Mouse (Mus musculus) forebrain, embryonic 12.5 days (tissue): ENCODE data around the gene Mov10l1. TPM values are rescaled to one million over a fixed set of nuclear protein-coding genes. Genes with fewer than 3 reads are reported as not detected.

Experiments
- ATAC-seq: fragments of 200-750 bp; cut with Nextera tagmentation; 2 replicates; pipeline ENCODE4 v1.8.0; 2017; ENCODE audit warnings: moderate TSS enrichment; ENCODE audit not compliant: low FRiP score
- H3K27ac ChIP-seq: fragments of 300-500 bp; sonication (generic); 2 replicates; pipeline ENCODE4 v1.5.1; 2016; ENCODE audit warnings: mild to moderate bottlenecking
- H3K27me3 ChIP-seq: fragments of 300-500 bp; sonication (generic); 2 replicates; pipeline ENCODE4 v1.6.1; 2016; ENCODE audit warnings: mild to moderate bottlenecking
- H3K36me3 ChIP-seq: fragments of 300-500 bp; sonication (generic); replicated peaks from 2 replicates; pipeline ENCODE4 v1.6.1; 2016; ENCODE audit warnings: mild to moderate bottlenecking
- H3K4me1 ChIP-seq: fragments of 300-500 bp; sonication (generic); 2 replicates; pipeline ENCODE4 v1.6.1; 2016
- H3K4me2 ChIP-seq: fragments of 300-500 bp; sonication (generic); 2 replicates; pipeline ENCODE4 v1.6.1; 2016; ENCODE audit warnings: mild to moderate bottlenecking, moderate library complexity
- H3K4me3 ChIP-seq: fragments of 300-500 bp; sonication (generic); replicated peaks from 2 replicates; pipeline ENCODE4 v1.5.1; 2016; ENCODE audit warnings: mild to moderate bottlenecking
- H3K9ac ChIP-seq: fragments of 300-500 bp; sonication (generic); 2 replicates; pipeline ENCODE4 v1.6.1; 2016; ENCODE audit warnings: mild to moderate bottlenecking
- H3K9me3 ChIP-seq: fragments of 300-500 bp; sonication (generic); 2 replicates; pipeline ENCODE4 v1.6.1; 2016
- WGBS: fragments of 180-500 bp; shearing (Covaris S2); methylation state at CpG from one replicate; pipeline ENCODE4 v1.1.7; 2016; 5-methylcytosine and 5-hydroxymethylcytosine counted together
- polyA plus RNA-seq: library from polyadenylated mRNA; unstranded; fragments of >200 nt; fragmentation: Nextera tagmentation; extraction: Ambion mirVana; gene quantifications from 2 replicates; pipeline ENCODE4 v1.2.1, GENCODE M21; 2016

The Mov10l1 gene
- polyA plus RNA-seq, 1 experiment from 2014 or later, result not detected

GRCm38 (mm10) chr15:88972300-88972699 is 10.4 kb upstream of the Mov10l1 start:
- H3K27ac ChIP-seq, result no peak overlapping the region
- H3K4me1 ChIP-seq, result peaks cover 10% of the 10 kb centered on the region; the same call in 1 of the 2 replicates
- no peak for ATAC-seq
- no peaks in the 10 kb centered on the region for H3K9me3 ChIP-seq
- H3K9ac ChIP-seq, result no peak overlapping the region
- 95% methylated on average over 4 of the region's 4 CpGs for WGBS
- no peak overlapping the region for H3K4me3 ChIP-seq
- H3K36me3 ChIP-seq, result peaks cover 18% of the 10 kb centered on the region
- H3K27me3 ChIP-seq, result no peaks in the 10 kb centered on the region
- H3K4me2 ChIP-seq, result no peak overlapping the region

- Histone ChIP-seq H3K4me1 (peaks cover 30% of the 10 kb centered on the region), H3K9me3 (no peaks in the 10 kb centered on the region; the same call in 1 of the 2 replicates), H3K27me3 (no peaks in the 10 kb centered on the region), H3K27ac (peak within 1 kb of the TSS; percentile 91), H3K36me3 (peaks cover 6% of the 10 kb centered on the region; the same call in 1 of the 2 replicates), H3K4me3 (peak within 1 kb of the TSS; percentile 20), H3K9ac (peak within 1 kb of the TSS; percentile 9; the same call in 1 of the 2 replicates), H3K4me2 (peak within 1 kb of the TSS; percentile 42)
- WGBS, result 8% methylated on average over 10 of the region's 10 CpGs
- peak; percentile 92 for ATAC-seq
Observed at GRCm38 (mm10) chr15:88978281-88979137, 4.2 kb upstream of the Mov10l1 start, which contains the start of gene Mlc1. Gene Mlc1, minus strand, starts transcription at chr15:88979007.

- WGBS, result 10% methylated on average over 3 of the region's 3 CpGs
- H3K9ac ChIP-seq, result no peak overlapping the region
- peaks cover 3% of the 10 kb centered on the region; the same call in 1 of the 2 replicates for H3K36me3 ChIP-seq
- H3K27me3 ChIP-seq, result no peaks in the 10 kb centered on the region
- peaks cover 30% of the 10 kb centered on the region for H3K4me1 ChIP-seq
- peak overlapping the region; percentile 91 for H3K27ac ChIP-seq
- H3K4me3 ChIP-seq, result no peak overlapping the region
- no peak overlapping the region for H3K4me2 ChIP-seq
- H3K9me3 ChIP-seq, result no peaks in the 10 kb centered on the region; the same call in 1 of the 2 replicates
- ATAC-seq, result peak; percentile 86
Observed at GRCm38 (mm10) chr15:88979138-88979446, 3.6 kb upstream of the Mov10l1 start.

GRCm38 (mm10) chr15:88989236-88989635 is 6.5 kb downstream of the Mov10l1 start:
- 87% methylated on average over 2 of the region's 2 CpGs for WGBS
- no peaks in the 10 kb centered on the region for H3K27me3 ChIP-seq
- no peak overlapping the region for H3K9ac ChIP-seq
- H3K4me2 ChIP-seq, result no peak overlapping the region
- no peaks in the 10 kb centered on the region for H3K9me3 ChIP-seq
- H3K27ac ChIP-seq, result no peak overlapping the region
- H3K36me3 ChIP-seq, result no peaks in the 10 kb centered on the region
- no peak for ATAC-seq
- H3K4me3 ChIP-seq, result no peak overlapping the region
- no peaks in the 10 kb centered on the region for H3K4me1 ChIP-seq

GRCm38 (mm10) chr15:88998636-88999035 is 15.9 kb downstream of the Mov10l1 start:
- 78% methylated on average over 8 of the region's 8 CpGs for WGBS
- no peaks in the 10 kb centered on the region for H3K9me3 ChIP-seq
- H3K27me3 ChIP-seq, result no peaks in the 10 kb centered on the region
- no peak overlapping the region for H3K9ac ChIP-seq
- no peak overlapping the region for H3K27ac ChIP-seq
- no peak overlapping the region for H3K4me3 ChIP-seq
- H3K4me1 ChIP-seq, result no peaks in the 10 kb centered on the region
- ATAC-seq, result no peak
- no peaks in the 10 kb centered on the region for H3K36me3 ChIP-seq
- no peak overlapping the region for H3K4me2 ChIP-seq

- no peaks in the 10 kb centered on the region for H3K27me3 ChIP-seq
- H3K4me1 ChIP-seq, result no peaks in the 10 kb centered on the region
- H3K36me3 ChIP-seq, result no peaks in the 10 kb centered on the region
- ATAC-seq, result no peak
- H3K4me3 ChIP-seq, result no peak overlapping the region
- no peak overlapping the region for H3K4me2 ChIP-seq
- no peak overlapping the region for H3K27ac ChIP-seq
- 82% methylated on average over 2 of the region's 2 CpGs for WGBS
- H3K9me3 ChIP-seq, result no peaks in the 10 kb centered on the region
- H3K9ac ChIP-seq, result no peak overlapping the region
Observed at GRCm38 (mm10) chr15:88999124-88999523, 16.4 kb downstream of the Mov10l1 start.

- 58% methylated on average over 2 of the region's 2 CpGs for WGBS
- no peaks in the 10 kb centered on the region for H3K9me3 ChIP-seq
- H3K4me2 ChIP-seq, result no peak overlapping the region
- no peak overlapping the region for H3K4me3 ChIP-seq
- H3K27me3 ChIP-seq, result no peaks in the 10 kb centered on the region
- H3K36me3 ChIP-seq, result no peaks in the 10 kb centered on the region
- no peak overlapping the region for H3K9ac ChIP-seq
- no peaks in the 10 kb centered on the region for H3K4me1 ChIP-seq
- H3K27ac ChIP-seq, result no peak overlapping the region
- no peak for ATAC-seq
Observed at GRCm38 (mm10) chr15:89000367-89000766, 17.7 kb downstream of the Mov10l1 start.

GRCm38 (mm10) chr15:89001245-89001644 is 18.5 kb downstream of the Mov10l1 start:
- H3K9ac ChIP-seq, result no peak overlapping the region
- H3K4me2 ChIP-seq, result no peak overlapping the region
- H3K36me3 ChIP-seq, result no peaks in the 10 kb centered on the region
- H3K4me3 ChIP-seq, result no peak overlapping the region
- H3K27me3 ChIP-seq, result no peaks in the 10 kb centered on the region
- ATAC-seq, result no peak
- WGBS, result 79% methylated on average over 3 of the region's 3 CpGs
- H3K27ac ChIP-seq, result no peak overlapping the region
- no peaks in the 10 kb centered on the region for H3K9me3 ChIP-seq
- no peaks in the 10 kb centered on the region for H3K4me1 ChIP-seq

GRCm38 (mm10) chr15:89007002-89007401 is 24.3 kb downstream of the Mov10l1 start:
- Histone ChIP-seq H3K9me3 (no peaks in the 10 kb centered on the region), H3K4me3 (no peak overlapping the region), H3K36me3 (no peaks in the 10 kb centered on the region), H3K4me2 (no peak overlapping the region), H3K27ac (no peak overlapping the region), H3K9ac (no peak overlapping the region), H3K4me1 (no peaks in the 10 kb centered on the region), H3K27me3 (no peaks in the 10 kb centered on the region)
- no peak for ATAC-seq
- WGBS, result 88% methylated on average over 7 of the region's 7 CpGs

GRCm38 (mm10) chr15:89007781-89008180 is 25.1 kb downstream of the Mov10l1 start:
- no peak overlapping the region for H3K4me3 ChIP-seq
- WGBS, result 85% methylated on average over 5 of the region's 5 CpGs
- H3K9ac ChIP-seq, result no peak overlapping the region
- H3K27ac ChIP-seq, result no peak overlapping the region
- no peaks in the 10 kb centered on the region for H3K9me3 ChIP-seq
- H3K4me1 ChIP-seq, result no peaks in the 10 kb centered on the region
- no peaks in the 10 kb centered on the region for H3K36me3 ChIP-seq
- ATAC-seq, result no peak
- H3K4me2 ChIP-seq, result no peak overlapping the region
- H3K27me3 ChIP-seq, result no peaks in the 10 kb centered on the region

GRCm38 (mm10) chr15:89016722-89017121 is 34.0 kb downstream of the Mov10l1 start:
- Histone ChIP-seq H3K9me3 (no peaks in the 10 kb centered on the region), H3K4me3 (no peak overlapping the region), H3K36me3 (no peaks in the 10 kb centered on the region), H3K9ac (no peak overlapping the region), H3K4me2 (no peak overlapping the region), H3K27ac (no peak overlapping the region), H3K4me1 (no peaks in the 10 kb centered on the region), H3K27me3 (no peaks in the 10 kb centered on the region)
- WGBS, result 95% methylated on average over 3 of the region's 3 CpGs
- no peak for ATAC-seq

- WGBS, result 86% methylated on average over 7 of the region's 7 CpGs
- H3K4me1 ChIP-seq, result no peaks in the 10 kb centered on the region
- no peaks in the 10 kb centered on the region for H3K36me3 ChIP-seq
- no peak for ATAC-seq
- H3K4me2 ChIP-seq, result no peak overlapping the region
- H3K27me3 ChIP-seq, result no peaks in the 10 kb centered on the region
- H3K9ac ChIP-seq, result no peak overlapping the region
- no peaks in the 10 kb centered on the region for H3K9me3 ChIP-seq
- no peak overlapping the region for H3K4me3 ChIP-seq
- no peak overlapping the region for H3K27ac ChIP-seq
Observed at GRCm38 (mm10) chr15:89020085-89020484, 37.4 kb downstream of the Mov10l1 start.

- Histone ChIP-seq H3K36me3 (no peaks in the 10 kb centered on the region), H3K4me3 (no peak overlapping the region), H3K27me3 (no peaks in the 10 kb centered on the region), H3K9me3 (no peaks in the 10 kb centered on the region), H3K27ac (no peak overlapping the region), H3K9ac (no peak overlapping the region), H3K4me1 (no peaks in the 10 kb centered on the region), H3K4me2 (no peak overlapping the region)
- no peak for ATAC-seq
- WGBS, result 90% methylated on average over 7 of the region's 7 CpGs
Observed at GRCm38 (mm10) chr15:89020492-89020891, 37.8 kb downstream of the Mov10l1 start.
